Mouse (Mus musculus) spleen, adult 2 months (tissue): ENCODE measurements around the gene Cxcl13.

ENCODE experiments used
- CTCF ChIP-seq: fragments of 200-500 bp; IDR thresholded peaks from 2 replicates; pipeline ENCODE4 v1.5.1; 2011; ENCODE audit warnings: mild to moderate bottlenecking, inconsistent platforms; ENCODE audit not compliant: insufficient read depth, insufficient read length, insufficient replicate concordance; ENCODE audit errors: extremely low read depth
- POLR2A ChIP-seq: fragments of 200-500 bp; IDR thresholded peaks from 2 replicates; pipeline ENCODE4 v1.6.1; 2011; ENCODE audit warnings: low read depth, low read length, inconsistent platforms

DNA sequence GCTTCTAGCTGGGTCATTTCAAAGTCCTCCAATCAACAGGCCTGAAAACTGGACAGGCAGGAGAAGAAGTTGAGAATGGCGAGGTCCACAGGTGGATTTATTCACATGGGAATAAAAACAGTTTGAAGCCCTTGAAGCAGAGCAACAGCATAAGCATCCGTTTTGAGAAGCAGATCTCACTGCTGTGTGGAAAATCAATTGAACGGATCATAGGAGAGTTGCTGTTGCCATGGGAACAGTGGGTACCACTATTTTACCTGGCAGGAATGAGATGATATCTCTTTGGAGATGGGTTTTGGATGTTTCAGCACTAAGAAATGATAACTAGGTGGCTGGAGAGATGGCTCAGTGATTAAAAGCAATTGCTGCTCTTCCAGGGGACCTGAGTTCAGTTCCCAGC lies 8.1 kb upstream of the Cxcl13 start:
- TF ChIP-seq CTCF (no peak), POLR2A (no peak)
